Mouse (Mus musculus) forebrain, embryonic 11.5 days (tissue): ENCODE data around the gene Plekhh3. TPM values are rescaled to one million over a fixed set of nuclear protein-coding genes. Genes with fewer than 3 reads are reported as not detected.

ENCODE experiments used
- ATAC-seq: fragments of 200-750 bp; cut with Nextera tagmentation; replicated peaks from 2 replicates; pipeline ENCODE4 v1.8.0; 2017; ENCODE audit warnings: moderate TSS enrichment; ENCODE audit not compliant: low FRiP score
- DNase-seq: peaks from one replicate; pipeline ENCODE4 v3.0.0-alpha.2; 2017; ENCODE audit warnings: low spot score
- H3K27ac ChIP-seq: fragments of 300-500 bp; sonication (generic); 2 replicates; pipeline ENCODE4 v1.5.1; 2014; ENCODE audit warnings: low read depth, low read length
- H3K27me3 ChIP-seq: fragments of 300-500 bp; sonication (generic); 2 replicates; pipeline ENCODE4 v1.6.1; 2014; ENCODE audit warnings: mild to moderate bottlenecking, low read length, mixed read lengths; ENCODE audit not compliant: control insufficient read depth, insufficient read depth
- H3K36me3 ChIP-seq: fragments of 300-500 bp; sonication (generic); 2 replicates; pipeline ENCODE4 v1.6.1; 2014; ENCODE audit warnings: mild to moderate bottlenecking, low read length, moderate library complexity, mixed read lengths; ENCODE audit not compliant: control insufficient read depth, insufficient read depth
- H3K4me1 ChIP-seq: fragments of 300-500 bp; sonication (generic); replicated peaks from 2 replicates; pipeline ENCODE4 v1.6.1; 2014; ENCODE audit warnings: low read length, mixed read lengths; ENCODE audit not compliant: control insufficient read depth, insufficient read depth
- H3K4me2 ChIP-seq: fragments of 300-500 bp; sonication (generic); 2 replicates; pipeline ENCODE4 v1.6.1; 2014; ENCODE audit warnings: low read depth, mild to moderate bottlenecking, low read length, moderate library complexity, mixed read lengths; ENCODE audit not compliant: severe bottlenecking
- H3K4me3 ChIP-seq: fragments of 300-500 bp; sonication (generic); 2 replicates; pipeline ENCODE4 v1.5.1; 2014; ENCODE audit warnings: low read depth, low read length
- H3K9ac ChIP-seq: fragments of 300-500 bp; sonication (generic); 2 replicates; pipeline ENCODE4 v1.6.1; 2014; ENCODE audit warnings: low read length
- H3K9me3 ChIP-seq: fragments of 300-500 bp; sonication (generic); 2 replicates; pipeline ENCODE4 v1.6.1; 2016; ENCODE audit warnings: low read length, mixed read lengths; ENCODE audit not compliant: control insufficient read depth
- WGBS: fragments of 180-500 bp; shearing (Covaris S2); extraction: QIAGEN DNeasy Blood & Tissue Kit; methylation state at CpG from one replicate; pipeline ENCODE4 v1.1.7; 2014; 5-methylcytosine and 5-hydroxymethylcytosine counted together
- polyA plus RNA-seq: library from polyadenylated mRNA; unstranded; fragments of >200 nt; fragmentation: Nextera tagmentation; extraction: Ambion mirVana; gene quantifications from 2 replicates; pipeline ENCODE4 v1.2.1, GENCODE M21; 2014

Plekhh3 gene
- polyA plus RNA-seq, 1 experiment from 2014 or later = 7.9 TPM

- Histone ChIP-seq H3K4me3 (peak overlapping the region; percentile 21), H3K4me2 (peak overlapping the region; percentile 45), H3K9me3 (no peaks in the 10 kb centered on the region), H3K4me1 (peaks cover 26% of the 10 kb centered on the region), H3K36me3 (no peaks in the 10 kb centered on the region), H3K27me3 (peaks cover 64% of the 10 kb centered on the region), H3K27ac (no peak overlapping the region), H3K9ac (no peak overlapping the region; the same call in 1 of the 2 replicates)
- under 1% methylated on average over 25 of the region's 25 CpGs for WGBS
- ATAC-seq = no peak
- peak; percentile 71 for DNase-seq
These were observed 5.1 kb upstream of the Plekhh3 start for GRCm38 (mm10) chr11:101176117-101176691.

GRCm38 (mm10) chr11:101175636-101176116, 4.5 kb upstream of the Plekhh3 start:
- WGBS = 12% methylated on average over 11 of the region's 11 CpGs
- peaks cover 26% of the 10 kb centered on the region for H3K4me1 ChIP-seq
- H3K9ac ChIP-seq = no peak overlapping the region

GRCm38 (mm10) chr11:101174851-101175628, 3.9 kb upstream of the Plekhh3 start, which contains the start of gene Ccr10:
Gene Ccr10, minus strand, starts transcription at chr11:101175443.
- peak within 1 kb of the TSS; percentile 23 for H3K4me3 ChIP-seq
- H3K9ac ChIP-seq = peak within 1 kb of the TSS; percentile 49; the same call in 1 of the 2 replicates
- H3K4me2 ChIP-seq = peak within 1 kb of the TSS; percentile 64
- H3K4me1 ChIP-seq = peaks cover 28% of the 10 kb centered on the region
- ATAC-seq (no peak), DNase-seq (no peak)
- no peaks in the 10 kb centered on the region for H3K36me3 ChIP-seq
- no peak within 1 kb of the TSS for H3K27ac ChIP-seq
- peaks cover 65% of the 10 kb centered on the region for H3K27me3 ChIP-seq
- 25% methylated on average over 14 of the region's 14 CpGs for WGBS
- H3K9me3 ChIP-seq = no peaks in the 10 kb centered on the region

More at GRCm38 (mm10) chr11:101175636-101176116, 4.5 kb upstream of the Plekhh3 start:
- ATAC-seq = no peak
- H3K27me3 ChIP-seq = peaks cover 64% of the 10 kb centered on the region
- H3K27ac ChIP-seq = no peak overlapping the region
- no peaks in the 10 kb centered on the region for H3K36me3 ChIP-seq
- H3K9me3 ChIP-seq = no peaks in the 10 kb centered on the region
- H3K4me3 ChIP-seq = peak overlapping the region; percentile 21
- no peak for DNase-seq
- peak overlapping the region; percentile 45 for H3K4me2 ChIP-seq

GRCm38 (mm10) chr11:101174389-101174745, 3.2 kb upstream of the Plekhh3 start:
- WGBS = 33% methylated on average over 9 of the region's 9 CpGs
- Histone ChIP-seq H3K9ac (peak overlapping the region; percentile 49; the same call in 1 of the 2 replicates), H3K27me3 (peaks cover 68% of the 10 kb centered on the region), H3K4me3 (peak overlapping the region; percentile 23), H3K9me3 (no peaks in the 10 kb centered on the region), H3K4me2 (peak overlapping the region; percentile 64), H3K4me1 (peaks cover 32% of the 10 kb centered on the region), H3K27ac (no peak overlapping the region), H3K36me3 (no peaks in the 10 kb centered on the region)
- DNase-seq = no peak
- ATAC-seq = no peak

GRCm38 (mm10) chr11:101173631-101174388, 2.7 kb upstream of the Plekhh3 start:
- Histone ChIP-seq H3K27ac (no peak overlapping the region), H3K27me3 (peaks cover 71% of the 10 kb centered on the region), H3K4me3 (peak overlapping the region; percentile 23), H3K9ac (peak overlapping the region; percentile 49), H3K36me3 (no peaks in the 10 kb centered on the region), H3K4me2 (peak overlapping the region; percentile 64), H3K4me1 (peaks cover 32% of the 10 kb centered on the region), H3K9me3 (no peaks in the 10 kb centered on the region)
- DNase-seq (peak; percentile 91), ATAC-seq (peak; percentile 50)
- under 1% methylated on average over 61 of the region's 61 CpGs for WGBS

- Histone ChIP-seq H3K4me1 (peaks cover 30% of the 10 kb centered on the region), H3K4me2 (peak overlapping the region; percentile 64; the same call in 1 of the 2 replicates), H3K9ac (no peak overlapping the region), H3K27ac (no peak overlapping the region), H3K9me3 (no peaks in the 10 kb centered on the region), H3K27me3 (peaks cover 71% of the 10 kb centered on the region), H3K4me3 (no peak overlapping the region; the same call in 1 of the 2 replicates), H3K36me3 (no peaks in the 10 kb centered on the region)
- ATAC-seq = no peak
- 7% methylated on average over 11 of the region's 11 CpGs for WGBS
- no peak for DNase-seq
These were observed 2.0 kb upstream of the Plekhh3 start for GRCm38 (mm10) chr11:101173112-101173511.

GRCm38 (mm10) chr11:101172434-101172815, 1.3 kb upstream of the Plekhh3 start:
- Histone ChIP-seq H3K4me2 (peak overlapping the region; percentile 82), H3K9me3 (no peaks in the 10 kb centered on the region), H3K27ac (no peak overlapping the region), H3K9ac (peak overlapping the region; percentile 56), H3K36me3 (no peaks in the 10 kb centered on the region), H3K27me3 (peaks cover 71% of the 10 kb centered on the region), H3K4me1 (peaks cover 30% of the 10 kb centered on the region), H3K4me3 (peak overlapping the region; percentile 65)
- DNase-seq = no peak
- no peak for ATAC-seq
- 12% methylated on average over 5 of the region's 5 CpGs for WGBS

- 0% methylated on average over 31 of the region's 31 CpGs for WGBS
- peak; percentile 86 for DNase-seq
- peaks cover 28% of the 10 kb centered on the region for H3K4me1 ChIP-seq
These were observed 726 bp upstream of the Plekhh3 start for GRCm38 (mm10) chr11:101171721-101172433.

More at GRCm38 (mm10) chr11:101171721-101172433, 726 bp upstream of the Plekhh3 start:
- Histone ChIP-seq H3K4me2 (peak overlapping the region; percentile 82), H3K36me3 (no peaks in the 10 kb centered on the region), H3K27me3 (peaks cover 71% of the 10 kb centered on the region), H3K4me3 (peak overlapping the region; percentile 65), H3K9me3 (no peaks in the 10 kb centered on the region), H3K27ac (peak overlapping the region; percentile 59; the same call in 1 of the 2 replicates), H3K9ac (peak overlapping the region; percentile 56)
- peak; percentile 60 for ATAC-seq
